Mouse (Mus musculus): ENCODE measurements at regions not wholly inside any gene's neighbourhood (a gene's known extent, or its start where the extent isn't known, plus 50 kb on each side); places are given as distances from the start of the nearest gene placed in this dataset.
"Not testable (repeated sequence)": the region's sequence is repeated elsewhere in the genome, so short reads cannot be mapped to it uniquely, and the experiment has no call there.

GRCm38 (mm10) chr17:4884083-4884482, 110.0 kb upstream of the Arid1b start:
- H3K4me1 ChIP-seq (ENCODE audit: control insufficient read depth, insufficient read depth, low read length): no peaks in the 10 kb centered on the region
- H3K9ac ChIP-seq (ENCODE audit: low read depth, low read length): no peak overlapping the region
- H3K9me3 ChIP-seq (ENCODE audit: control insufficient read depth, low read length): no peaks in the 10 kb centered on the region
- no peak overlapping the region for H3K27ac ChIP-seq (ENCODE audit: low read length)
- ATAC-seq: no peak
- H3K4me2 ChIP-seq (ENCODE audit: low read depth, low read length): no peak overlapping the region
- no peak overlapping the region for H3K4me3 ChIP-seq (ENCODE audit: low read length)
- no peaks in the 10 kb centered on the region for H3K36me3 ChIP-seq (ENCODE audit: control insufficient read depth, insufficient read depth, low read length)
- 87% methylated on average over 2 of the region's 2 CpGs for WGBS
- no peaks in the 10 kb centered on the region for H3K27me3 ChIP-seq (replicated peaks; ENCODE audit: control insufficient read depth, insufficient read depth, low read length)

GRCm38 (mm10) chr17:4884761-4885160, 109.4 kb upstream of the Arid1b start:
- Histone ChIP-seq H3K4me2 (ENCODE audit: low read depth, low read length) (no peak overlapping the region), H3K27me3 (replicated peaks; ENCODE audit: control insufficient read depth, insufficient read depth, low read length) (no peaks in the 10 kb centered on the region), H3K4me3 (ENCODE audit: low read length) (no peak overlapping the region), H3K9ac (ENCODE audit: low read depth, low read length) (no peak overlapping the region), H3K27ac (ENCODE audit: low read length) (no peak overlapping the region), H3K36me3 (ENCODE audit: control insufficient read depth, insufficient read depth, low read length) (no peaks in the 10 kb centered on the region), H3K4me1 (ENCODE audit: control insufficient read depth, insufficient read depth, low read length) (no peaks in the 10 kb centered on the region), H3K9me3 (ENCODE audit: control insufficient read depth, low read length) (no peaks in the 10 kb centered on the region)
- 77% methylated on average over 3 of the region's 3 CpGs for WGBS
- ATAC-seq: no peak

GRCm38 (mm10) chr17:4887331-4887730, 106.8 kb upstream of the Arid1b start:
- not testable (repeated sequence) for H3K4me3 ChIP-seq (ENCODE audit: low read length); ATAC-seq; H3K27me3 ChIP-seq (replicated peaks; ENCODE audit: control insufficient read depth, insufficient read depth, low read length); H3K4me1 ChIP-seq (ENCODE audit: control insufficient read depth, insufficient read depth, low read length); H3K9me3 ChIP-seq (ENCODE audit: control insufficient read depth, low read length); H3K9ac ChIP-seq (ENCODE audit: low read depth, low read length); H3K4me2 ChIP-seq (ENCODE audit: low read depth, low read length); H3K27ac ChIP-seq (ENCODE audit: low read length); H3K36me3 ChIP-seq (ENCODE audit: control insufficient read depth, insufficient read depth, low read length)
- WGBS: 88% methylated on average over 12 of the region's 12 CpGs

- WGBS: 59% methylated on average over 2 of the region's 2 CpGs
- H3K4me2 ChIP-seq (ENCODE audit: low read depth, low read length): no peak overlapping the region
- no peak overlapping the region for H3K27ac ChIP-seq (ENCODE audit: low read length)
- H3K4me3 ChIP-seq (ENCODE audit: low read length): no peak overlapping the region
- no peak for ATAC-seq
- no peak overlapping the region for H3K9ac ChIP-seq (ENCODE audit: low read depth, low read length)
- no peaks in the 10 kb centered on the region for H3K27me3 ChIP-seq (replicated peaks; ENCODE audit: control insufficient read depth, insufficient read depth, low read length)
- H3K4me1 ChIP-seq (ENCODE audit: control insufficient read depth, insufficient read depth, low read length): no peaks in the 10 kb centered on the region
- H3K36me3 ChIP-seq (ENCODE audit: control insufficient read depth, insufficient read depth, low read length): no peaks in the 10 kb centered on the region
- H3K9me3 ChIP-seq (ENCODE audit: control insufficient read depth, low read length): no peaks in the 10 kb centered on the region
Observed at GRCm38 (mm10) chr17:4889577-4889976, 104.6 kb upstream of the Arid1b start.

GRCm38 (mm10) chr17:4890131-4890530, 104.0 kb upstream of the Arid1b start:
- ATAC-seq: no peak
- no peaks in the 10 kb centered on the region for H3K36me3 ChIP-seq (ENCODE audit: control insufficient read depth, insufficient read depth, low read length)
- no peak overlapping the region for H3K9ac ChIP-seq (ENCODE audit: low read depth, low read length)
- H3K4me2 ChIP-seq (ENCODE audit: low read depth, low read length): no peak overlapping the region
- no peaks in the 10 kb centered on the region for H3K27me3 ChIP-seq (replicated peaks; ENCODE audit: control insufficient read depth, insufficient read depth, low read length)
- H3K27ac ChIP-seq (ENCODE audit: low read length): no peak overlapping the region
- no peak overlapping the region for H3K4me3 ChIP-seq (ENCODE audit: low read length)
- WGBS: 94% methylated on average over 1 of the region's 1 CpGs
- no peaks in the 10 kb centered on the region for H3K4me1 ChIP-seq (ENCODE audit: control insufficient read depth, insufficient read depth, low read length)
- H3K9me3 ChIP-seq (ENCODE audit: control insufficient read depth, low read length): no peaks in the 10 kb centered on the region

- Histone ChIP-seq H3K9ac (ENCODE audit: low read depth, low read length) (no peak overlapping the region), H3K36me3 (ENCODE audit: control insufficient read depth, insufficient read depth, low read length) (no peaks in the 10 kb centered on the region), H3K4me1 (ENCODE audit: control insufficient read depth, insufficient read depth, low read length) (no peaks in the 10 kb centered on the region), H3K4me3 (ENCODE audit: low read length) (no peak overlapping the region), H3K27ac (ENCODE audit: low read length) (no peak overlapping the region), H3K4me2 (ENCODE audit: low read depth, low read length) (no peak overlapping the region), H3K27me3 (replicated peaks; ENCODE audit: control insufficient read depth, insufficient read depth, low read length) (no peaks in the 10 kb centered on the region), H3K9me3 (ENCODE audit: control insufficient read depth, low read length) (no peaks in the 10 kb centered on the region)
- 86% methylated on average over 8 of the region's 8 CpGs for WGBS
- no peak for ATAC-seq
Observed at GRCm38 (mm10) chr17:4891576-4891975, 102.6 kb upstream of the Arid1b start.

GRCm38 (mm10) chr17:4894756-4895330, 99.3 kb upstream of the Arid1b start:
- not testable (repeated sequence) for H3K4me2 ChIP-seq (ENCODE audit: low read depth, low read length); H3K27ac ChIP-seq (ENCODE audit: low read length); H3K36me3 ChIP-seq (ENCODE audit: control insufficient read depth, insufficient read depth, low read length); H3K4me3 ChIP-seq (ENCODE audit: low read length); ATAC-seq; H3K4me1 ChIP-seq (ENCODE audit: control insufficient read depth, insufficient read depth, low read length); H3K27me3 ChIP-seq (replicated peaks; ENCODE audit: control insufficient read depth, insufficient read depth, low read length); H3K9me3 ChIP-seq (ENCODE audit: control insufficient read depth, low read length); H3K9ac ChIP-seq (ENCODE audit: low read depth, low read length)
- WGBS: 90% methylated on average over 10 of the region's 10 CpGs

- Histone ChIP-seq H3K4me1 (ENCODE audit: control insufficient read depth, insufficient read depth, low read length) (0 out of 2 replicates have a peak, but pooled peaks cover 3% of the 10 kb centered on the region), H3K27ac (ENCODE audit: low read length) (no peak overlapping the region), H3K4me2 (ENCODE audit: low read depth, low read length) (no peak overlapping the region), H3K27me3 (replicated peaks; ENCODE audit: control insufficient read depth, insufficient read depth, low read length) (no peaks in the 10 kb centered on the region), H3K4me3 (ENCODE audit: low read length) (no peak overlapping the region), H3K36me3 (ENCODE audit: control insufficient read depth, insufficient read depth, low read length) (no peaks in the 10 kb centered on the region), H3K9me3 (ENCODE audit: control insufficient read depth, low read length) (no peaks in the 10 kb centered on the region), H3K9ac (ENCODE audit: low read depth, low read length) (no peak overlapping the region)
- ATAC-seq: no peak
- WGBS: 63% methylated on average over 3 of the region's 3 CpGs
Observed at GRCm38 (mm10) chr17:4903129-4903528, 91.0 kb upstream of the Arid1b start.

- no peak for ATAC-seq
- Histone ChIP-seq H3K4me2 (ENCODE audit: low read depth, low read length) (no peak overlapping the region), H3K27me3 (replicated peaks; ENCODE audit: control insufficient read depth, insufficient read depth, low read length) (no peaks in the 10 kb centered on the region), H3K9me3 (ENCODE audit: control insufficient read depth, low read length) (no peaks in the 10 kb centered on the region), H3K9ac (ENCODE audit: low read depth, low read length) (no peak overlapping the region), H3K36me3 (ENCODE audit: control insufficient read depth, insufficient read depth, low read length) (no peaks in the 10 kb centered on the region), H3K4me3 (ENCODE audit: low read length) (no peak overlapping the region), H3K27ac (ENCODE audit: low read length) (peak overlapping the region; percentile 75), H3K4me1 (ENCODE audit: control insufficient read depth, insufficient read depth, low read length) (0 out of 2 replicates have a peak, but pooled peaks cover 3% of the 10 kb centered on the region)
- whole genome bisulfite sequencing: 39% methylated on average over 3 of the region's 3 CpGs
Observed at GRCm38 (mm10) chr17:4906504-4906903, 87.6 kb upstream of the Arid1b start.

- peak overlapping the region; percentile 87 for H3K27ac ChIP-seq (ENCODE audit: low read length)
- H3K36me3 ChIP-seq (ENCODE audit: control insufficient read depth, insufficient read depth, low read length): no peaks in the 10 kb centered on the region
- H3K9me3 ChIP-seq (ENCODE audit: control insufficient read depth, low read length): no peaks in the 10 kb centered on the region
- ATAC-seq: no peak
- H3K4me1 ChIP-seq (ENCODE audit: control insufficient read depth, insufficient read depth, low read length): 0 out of 2 replicates have a peak, but pooled peaks cover 3% of the 10 kb centered on the region
- under 1% methylated on average over 12 of the region's 14 CpGs for WGBS
- H3K4me3 ChIP-seq (ENCODE audit: low read length): peak overlapping the region; percentile 63
- H3K4me2 ChIP-seq (ENCODE audit: low read depth, low read length): peak overlapping the region; percentile 81
- H3K9ac ChIP-seq (ENCODE audit: low read depth, low read length): peak overlapping the region; percentile 87
- no peaks in the 10 kb centered on the region for H3K27me3 ChIP-seq (replicated peaks; ENCODE audit: control insufficient read depth, insufficient read depth, low read length)
Observed at GRCm38 (mm10) chr17:4907181-4907752, 86.9 kb upstream of the Arid1b start.

All from intestine, embryonic 16.5 days (tissue).